Mouse (Mus musculus) cortical plate, adult 2 months (tissue): ENCODE measurements around the gene Bloc1s4. TPM values are rescaled to one million over a fixed set of nuclear protein-coding genes. Genes with fewer than 3 reads are reported as not detected.

Source experiments
- H3K27ac ChIP-seq: fragments of 200-500 bp; 2 replicates; pipeline ENCODE4 v1.5.1; 2012; ENCODE audit warnings: low read length, control low read depth, inconsistent platforms; ENCODE audit not compliant: insufficient read depth
- H3K4me1 ChIP-seq: fragments of 200-500 bp; 2 replicates; pipeline ENCODE4 v1.6.1; 2011; ENCODE audit warnings: low read length; ENCODE audit not compliant: control insufficient read depth, insufficient read depth
- H3K4me3 ChIP-seq: fragments of 200-500 bp; 2 replicates; pipeline ENCODE4 v1.5.1; 2011; ENCODE audit warnings: mild to moderate bottlenecking, low read length, control low read depth; ENCODE audit not compliant: insufficient read depth
- CTCF ChIP-seq: fragments of 200-500 bp; IDR thresholded peaks from 2 replicates; pipeline ENCODE4 v1.5.1; 2011; ENCODE audit warnings: mild to moderate bottlenecking, control low read depth, low read length; ENCODE audit not compliant: insufficient read depth; ENCODE audit errors: extremely low read depth
- POLR2A ChIP-seq: fragments of 200-500 bp; IDR thresholded peaks from 2 replicates; pipeline ENCODE4 v1.6.1; 2011; ENCODE audit warnings: mild to moderate bottlenecking, low read length, control low read depth; ENCODE audit not compliant: insufficient read depth; ENCODE audit errors: extremely low read depth
- polyA plus RNA-seq: library from polyadenylated mRNA; depleted of rRNA; stranded (reverse); fragments of >200 nt; gene quantifications from 2 replicates; pipeline ENCODE4 v1.2.3, GENCODE M21; 2012

Bloc1s4 gene
- polyA plus RNA-seq, 1 experiment: 22.7 TPM

- TF ChIP-seq POLR2A (no peak), CTCF (no peak)
- peak overlapping the region; percentile 88; the same call in 1 of the 2 replicates for H3K4me3 ChIP-seq
- H3K4me1 ChIP-seq: peaks cover 3% of the 10 kb centered on the region; the same call in 1 of the 2 replicates
- H3K27ac ChIP-seq: no peak overlapping the region
Observed at GRCm38 (mm10) chr5:36747071-36747470, 1.4 kb downstream of the Bloc1s4 start.

DNA sequence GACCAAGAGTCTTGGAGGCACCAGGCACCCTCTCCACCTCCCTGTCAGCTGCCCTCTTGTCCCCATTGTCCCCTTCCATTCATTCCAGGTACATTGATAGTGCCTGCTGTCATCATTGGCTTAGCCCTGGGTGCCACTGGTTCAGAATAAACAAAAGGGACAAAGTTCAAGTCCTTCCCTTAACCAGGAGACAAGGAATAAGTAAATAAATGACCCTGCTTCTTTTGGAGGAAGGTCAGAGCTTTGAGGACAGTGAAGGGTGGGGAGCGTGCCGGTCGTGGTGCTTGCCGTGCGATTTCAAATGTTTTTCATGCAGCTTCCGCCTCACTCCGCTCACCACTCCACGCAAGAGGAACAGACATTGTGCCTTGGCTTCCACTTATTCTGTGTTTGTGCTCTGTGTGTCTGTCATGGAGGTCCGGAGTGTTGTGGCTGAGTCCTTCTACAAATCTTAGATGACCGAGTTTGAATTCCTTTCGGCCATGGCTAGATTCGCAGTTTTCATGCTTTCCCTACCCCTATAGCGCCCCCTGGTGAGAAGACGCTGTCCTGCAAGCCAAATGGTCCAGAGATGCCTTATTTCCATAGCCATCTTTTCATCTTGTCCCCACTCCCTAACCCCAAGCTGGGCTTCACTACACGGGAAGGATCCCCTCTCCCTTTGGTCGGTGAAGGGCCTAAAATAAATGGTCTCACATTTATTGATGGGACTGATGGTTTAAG lies 6.2 kb downstream of the Bloc1s4 start:
- Histone ChIP-seq H3K4me3 (no peak overlapping the region), H3K27ac (no peak overlapping the region), H3K4me1 (peaks cover 3% of the 10 kb centered on the region; the same call in 1 of the 2 replicates)
- TF ChIP-seq POLR2A: no peak
- peak; percentile 98 for TF ChIP-seq CTCF

- H3K4me3 ChIP-seq: no peak overlapping the region
- TF ChIP-seq POLR2A: no peak
- peak; percentile 60 for TF ChIP-seq CTCF
- H3K4me1 ChIP-seq: no peaks in the 10 kb centered on the region
- H3K27ac ChIP-seq: 0 out of 2 replicates have a peak overlapping the region, but pooled peaks have one; percentile 87
Observed at GRCm38 (mm10) chr5:36739829-36740228, 8.6 kb downstream of the Bloc1s4 start.

- peak overlapping the region; percentile 87 for H3K27ac ChIP-seq
- H3K4me1 ChIP-seq: no peaks in the 10 kb centered on the region
- H3K4me3 ChIP-seq: no peak overlapping the region
- TF ChIP-seq CTCF: no peak
Observed at GRCm38 (mm10) chr5:36738799-36739615, 9.4 kb downstream of the Bloc1s4 start.

DNA sequence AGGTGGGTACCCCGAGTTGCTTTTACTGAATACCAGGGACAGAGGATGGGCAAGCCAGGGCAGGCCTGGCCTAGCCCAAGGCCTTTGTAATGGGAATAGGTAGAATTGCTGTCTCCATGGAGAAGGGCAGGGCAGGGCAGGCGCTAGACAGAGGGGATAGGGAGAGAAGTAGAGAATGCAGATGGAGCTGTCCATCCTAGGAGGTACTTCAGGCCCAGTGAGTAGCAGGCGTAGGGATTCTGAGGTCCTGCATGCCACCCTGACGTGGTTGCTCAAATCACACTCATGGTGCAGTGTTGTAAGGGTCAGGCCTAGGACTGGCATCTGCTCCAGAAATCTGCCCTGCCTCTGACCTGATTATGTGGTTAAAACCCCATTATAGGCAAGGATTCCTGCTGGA lies 10.7 kb downstream of the Bloc1s4 start:
- TF ChIP-seq POLR2A (no peak), CTCF (no peak)
- no peaks in the 10 kb centered on the region for H3K4me1 ChIP-seq
- no peak overlapping the region for H3K4me3 ChIP-seq
- no peak overlapping the region; the same call in 1 of the 2 replicates for H3K27ac ChIP-seq

- Histone ChIP-seq H3K27ac (no peak overlapping the region), H3K4me3 (no peak overlapping the region), H3K4me1 (no peaks in the 10 kb centered on the region)
- TF ChIP-seq CTCF (no peak), POLR2A (no peak)
Observed at GRCm38 (mm10) chr5:36736009-36736408, 12.4 kb downstream of the Bloc1s4 start.

- Histone ChIP-seq H3K27ac (no peak overlapping the region), H3K4me1 (no peaks in the 10 kb centered on the region), H3K4me3 (no peak overlapping the region)
- no peak for TF ChIP-seq POLR2A
- TF ChIP-seq CTCF: no peak
Observed at GRCm38 (mm10) chr5:36735106-36735505, 13.3 kb downstream of the Bloc1s4 start.

GRCm38 (mm10) chr5:36733405-36733804 lies 15.0 kb downstream of the Bloc1s4 start:
- TF ChIP-seq POLR2A (no peak), CTCF (no peak)
- H3K4me3 ChIP-seq: no peak overlapping the region
- no peaks in the 10 kb centered on the region for H3K4me1 ChIP-seq
- no peak overlapping the region for H3K27ac ChIP-seq

GRCm38 (mm10) chr5:36731901-36732652 lies 16.4 kb downstream of the Bloc1s4 start:
- Histone ChIP-seq H3K4me3 (no peak overlapping the region), H3K27ac (no peak overlapping the region), H3K4me1 (no peaks in the 10 kb centered on the region)
- TF ChIP-seq CTCF (no peak), POLR2A (no peak)
